Mouse (Mus musculus) limb, embryonic 15.5 days (tissue): ENCODE measurements at regions not wholly inside any gene's neighbourhood (a gene's known extent, or its start where the extent isn't known, plus 50 kb on each side); places are given as distances from the start of the nearest gene placed in this dataset.
"Not testable (repeated sequence)": the region's sequence is repeated elsewhere in the genome, so short reads cannot be mapped to it uniquely, and the experiment has no call there.

Experiments
- ATAC-seq: fragments of 200-750 bp; cut with Nextera tagmentation; 2 replicates; pipeline ENCODE4 v1.8.0; 2017; ENCODE audit warnings: low read depth, moderate TSS enrichment; ENCODE audit not compliant: insufficient number of reproducible peaks, low FRiP score, low TSS enrichment
- H3K27ac ChIP-seq: fragments of 300-500 bp; sonication (generic); 2 replicates; pipeline ENCODE4 v1.5.1; 2015; ENCODE audit warnings: moderate library complexity, mild to moderate bottlenecking, inconsistent platforms
- H3K27me3 ChIP-seq: fragments of 300-500 bp; sonication (generic); 2 replicates; pipeline ENCODE4 v1.6.1; 2015; ENCODE audit warnings: inconsistent platforms
- H3K36me3 ChIP-seq: fragments of 300-500 bp; sonication (generic); 2 replicates; pipeline ENCODE4 v1.6.1; 2015; ENCODE audit warnings: inconsistent platforms
- H3K4me1 ChIP-seq: fragments of 300-500 bp; sonication (generic); 2 replicates; pipeline ENCODE4 v1.6.1; 2015; ENCODE audit warnings: inconsistent platforms
- H3K4me2 ChIP-seq: fragments of 300-500 bp; sonication (generic); 2 replicates; pipeline ENCODE4 v1.6.1; 2015; ENCODE audit warnings: mild to moderate bottlenecking, inconsistent platforms
- H3K4me3 ChIP-seq: fragments of 300-500 bp; sonication (generic); 2 replicates; pipeline ENCODE4 v1.5.1; 2015; ENCODE audit warnings: mild to moderate bottlenecking, inconsistent platforms
- H3K9ac ChIP-seq: fragments of 300-500 bp; sonication (generic); 2 replicates; pipeline ENCODE4 v1.6.1; 2015; ENCODE audit warnings: inconsistent platforms
- H3K9me3 ChIP-seq: fragments of 300-500 bp; sonication (generic); 2 replicates; pipeline ENCODE4 v1.6.1; 2016; ENCODE audit warnings: inconsistent platforms
- WGBS: fragments of 180-500 bp; shearing (Covaris S2); methylation state at CpG from one replicate; pipeline ENCODE4 v1.1.7; 2015; 5-methylcytosine and 5-hydroxymethylcytosine counted together

DNA sequence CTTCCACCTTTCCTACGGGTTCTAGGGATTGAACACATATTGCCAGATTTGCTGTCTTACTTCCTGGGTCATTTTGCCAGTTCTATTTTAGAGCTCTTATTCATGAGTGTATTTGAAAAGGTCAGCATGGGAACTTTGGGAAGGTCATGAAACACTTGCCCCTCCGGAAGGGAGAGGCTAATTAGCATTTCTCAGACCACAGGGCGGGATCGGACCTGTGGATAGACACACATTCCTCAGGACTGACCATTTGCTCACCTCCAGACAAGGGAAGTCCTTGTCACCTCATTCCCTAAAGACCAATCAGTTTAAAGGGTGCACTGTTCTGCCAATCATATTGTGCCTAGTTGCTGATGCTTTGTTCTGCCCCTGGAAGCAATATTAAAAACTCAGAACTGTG, 146.1 kb upstream of the Arhgap18 start:
- not testable (repeated sequence) for H3K9ac ChIP-seq, H3K4me1 ChIP-seq, ATAC-seq, H3K4me2 ChIP-seq, H3K27me3 ChIP-seq, H3K27ac ChIP-seq, H3K9me3 ChIP-seq, H3K4me3 ChIP-seq, H3K36me3 ChIP-seq
- 82% methylated on average over 4 of the region's 4 CpGs for WGBS

DNA sequence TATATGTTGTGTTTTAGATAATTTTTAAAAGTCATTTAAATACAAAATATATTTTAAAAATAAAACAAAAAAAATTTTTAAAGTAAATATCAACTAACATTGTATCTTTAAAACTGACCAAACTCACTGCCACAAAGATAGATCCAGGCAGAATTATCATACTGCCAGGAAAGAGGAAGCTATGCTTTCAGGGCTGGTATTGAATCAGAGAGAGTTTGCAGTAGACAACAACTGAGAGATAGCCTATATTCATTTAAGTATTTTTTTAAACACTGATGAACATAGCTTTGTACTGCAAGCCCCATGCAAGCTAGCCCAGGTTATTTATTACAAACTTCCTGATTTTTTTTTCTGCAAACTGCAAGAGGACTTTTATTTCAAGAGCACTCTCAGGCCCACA, 142.0 kb upstream of the Arhgap18 start:
- ATAC-seq: no peak
- H3K4me2 ChIP-seq: no peak overlapping the region
- H3K27ac ChIP-seq: no peak overlapping the region
- H3K4me1 ChIP-seq: no peaks in the 10 kb centered on the region
- no peaks in the 10 kb centered on the region for H3K36me3 ChIP-seq
- no peaks in the 10 kb centered on the region for H3K27me3 ChIP-seq
- no peaks in the 10 kb centered on the region for H3K9me3 ChIP-seq
- no peak overlapping the region for H3K9ac ChIP-seq
- H3K4me3 ChIP-seq: no peak overlapping the region

DNA sequence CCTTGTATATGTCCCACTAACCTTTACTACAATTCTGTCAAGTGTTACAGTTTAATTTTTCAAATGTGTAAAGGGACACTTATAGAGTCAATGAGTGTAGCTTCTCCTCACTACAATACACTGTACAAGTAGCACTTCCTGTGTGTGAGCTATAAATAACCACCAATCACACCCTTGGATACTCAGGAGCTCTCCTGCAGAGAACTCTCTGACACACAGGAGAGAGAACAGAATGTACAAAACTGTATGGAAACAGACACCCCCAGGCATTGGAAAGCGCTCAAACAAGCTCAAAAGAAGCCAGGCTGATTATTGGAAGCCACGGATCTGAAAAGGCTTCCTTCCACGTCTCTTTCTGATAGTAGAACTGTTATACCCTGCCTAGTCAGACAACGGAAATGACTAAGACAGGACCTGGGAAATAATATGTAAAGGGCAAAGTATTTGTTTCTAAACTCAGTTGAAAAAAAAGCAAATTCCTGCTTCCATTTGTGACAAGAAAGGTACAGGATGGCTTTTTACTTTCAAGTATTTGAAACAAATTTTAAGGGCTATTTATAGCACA, 122.9 kb upstream of the Arhgap18 start:
- Histone ChIP-seq H3K27ac (no peak overlapping the region), H3K9me3 (no peaks in the 10 kb centered on the region), H3K36me3 (no peaks in the 10 kb centered on the region), H3K4me3 (no peak overlapping the region), H3K9ac (no peak overlapping the region), H3K27me3 (no peaks in the 10 kb centered on the region), H3K4me2 (no peak overlapping the region), H3K4me1 (no peaks in the 10 kb centered on the region)
- no peak for ATAC-seq
- WGBS: 55% methylated on average over 4 of the region's 4 CpGs

DNA sequence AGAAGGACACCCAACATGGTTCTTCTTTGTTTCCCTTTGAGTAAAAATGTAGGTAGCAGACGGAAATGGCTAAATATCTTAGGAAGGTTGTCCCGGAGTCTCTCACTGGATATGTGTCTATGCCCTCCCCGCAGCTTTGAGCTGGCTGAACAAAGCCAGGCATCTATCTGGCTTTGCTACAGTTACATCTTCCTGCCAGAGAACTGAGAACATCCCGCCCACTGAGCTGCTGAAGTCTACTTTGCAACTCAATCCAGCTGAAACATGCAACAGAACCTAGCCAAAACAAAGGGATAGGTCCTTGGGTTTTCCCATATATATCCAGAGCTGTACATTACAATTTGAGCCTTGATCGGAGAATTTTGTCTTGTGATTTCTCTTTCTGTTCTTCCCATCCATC, 121.0 kb upstream of the Arhgap18 start:
- no peaks in the 10 kb centered on the region for H3K36me3 ChIP-seq
- H3K9ac ChIP-seq: no peak overlapping the region
- H3K27me3 ChIP-seq: no peaks in the 10 kb centered on the region
- no peak overlapping the region for H3K4me2 ChIP-seq
- H3K4me3 ChIP-seq: no peak overlapping the region
- no peak for ATAC-seq
- H3K4me1 ChIP-seq: no peaks in the 10 kb centered on the region
- 89% methylated on average over 5 of the region's 5 CpGs for WGBS
- no peaks in the 10 kb centered on the region for H3K9me3 ChIP-seq
- H3K27ac ChIP-seq: no peak overlapping the region

DNA sequence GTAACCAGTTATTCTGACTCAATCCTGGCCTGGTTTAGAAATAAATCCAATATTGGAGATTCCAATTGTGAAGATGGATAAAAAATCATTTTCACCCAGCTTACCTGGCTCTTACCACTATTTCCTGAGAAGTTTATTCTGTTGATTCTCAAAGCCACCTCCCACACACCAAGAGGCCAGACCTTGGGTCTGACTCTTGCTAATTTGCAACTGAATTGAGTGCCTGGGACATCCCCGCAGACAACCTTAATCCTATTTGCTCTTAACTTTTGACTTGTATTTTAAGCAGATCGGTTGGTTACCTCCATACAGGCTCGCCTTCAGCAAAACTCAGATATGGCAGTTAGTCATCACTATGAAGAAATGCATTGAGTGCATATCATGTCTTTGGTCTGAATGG, 115.8 kb upstream of the Arhgap18 start:
- H3K9me3 ChIP-seq: no peaks in the 10 kb centered on the region
- H3K4me2 ChIP-seq: no peak overlapping the region
- whole genome bisulfite sequencing: 74% methylated on average over 3 of the region's 3 CpGs
- no peak overlapping the region for H3K9ac ChIP-seq
- no peak overlapping the region for H3K27ac ChIP-seq
- ATAC-seq: no peak
- H3K4me3 ChIP-seq: no peak overlapping the region
- no peaks in the 10 kb centered on the region for H3K4me1 ChIP-seq
- H3K36me3 ChIP-seq: no peaks in the 10 kb centered on the region
- H3K27me3 ChIP-seq: no peaks in the 10 kb centered on the region

DNA sequence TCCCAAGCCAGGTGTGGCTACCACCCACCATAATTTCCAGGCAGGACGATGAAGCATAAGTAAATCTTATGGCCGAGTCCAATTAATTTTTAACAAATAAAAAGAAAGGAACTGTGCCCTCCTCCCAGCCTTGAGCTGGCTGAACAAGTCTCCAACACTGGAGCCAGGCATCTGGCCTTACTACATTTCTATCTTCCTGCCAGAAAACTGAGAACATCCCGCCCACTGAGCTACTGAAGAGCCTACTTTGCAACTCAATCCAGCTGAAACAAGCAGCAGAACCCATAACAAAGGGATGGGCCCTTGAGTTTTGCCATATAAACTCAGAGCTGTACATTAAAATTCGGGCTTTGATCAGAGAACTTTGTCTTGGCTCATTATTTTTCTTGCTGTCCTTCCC, 115.2 kb upstream of the Arhgap18 start:
- Histone ChIP-seq H3K4me3 (no peak overlapping the region), H3K4me1 (no peaks in the 10 kb centered on the region), H3K9ac (no peak overlapping the region), H3K27ac (no peak overlapping the region), H3K9me3 (no peaks in the 10 kb centered on the region), H3K4me2 (no peak overlapping the region), H3K27me3 (no peaks in the 10 kb centered on the region), H3K36me3 (no peaks in the 10 kb centered on the region)
- ATAC-seq: no peak
- 59% methylated on average over 4 of the region's 4 CpGs for WGBS

DNA sequence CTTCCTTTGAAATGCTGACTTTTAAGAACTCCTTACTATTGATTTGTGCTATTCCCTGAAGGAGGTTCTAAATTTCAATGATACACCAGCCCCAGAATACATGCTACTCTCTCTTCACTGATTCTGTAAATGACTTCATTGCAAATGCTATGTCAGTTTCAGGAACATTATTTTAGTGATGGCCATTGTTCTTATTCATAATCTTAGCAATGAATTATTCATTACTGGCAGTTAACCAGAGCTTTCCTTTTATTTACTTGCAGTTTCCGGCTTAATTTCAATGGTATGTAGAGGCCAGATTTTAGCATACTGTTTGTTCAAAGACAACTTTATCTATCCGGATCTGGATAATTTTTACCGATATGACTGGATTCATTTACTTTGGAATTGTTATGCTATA, 114.1 kb upstream of the Arhgap18 start:
- Histone ChIP-seq H3K9me3 (no peaks in the 10 kb centered on the region), H3K9ac (no peak overlapping the region), H3K36me3 (no peaks in the 10 kb centered on the region), H3K4me2 (no peak overlapping the region), H3K27me3 (no peaks in the 10 kb centered on the region), H3K27ac (no peak overlapping the region), H3K4me1 (no peaks in the 10 kb centered on the region), H3K4me3 (no peak overlapping the region)
- 78% methylated on average over 3 of the region's 3 CpGs for WGBS
- no peak for ATAC-seq

DNA sequence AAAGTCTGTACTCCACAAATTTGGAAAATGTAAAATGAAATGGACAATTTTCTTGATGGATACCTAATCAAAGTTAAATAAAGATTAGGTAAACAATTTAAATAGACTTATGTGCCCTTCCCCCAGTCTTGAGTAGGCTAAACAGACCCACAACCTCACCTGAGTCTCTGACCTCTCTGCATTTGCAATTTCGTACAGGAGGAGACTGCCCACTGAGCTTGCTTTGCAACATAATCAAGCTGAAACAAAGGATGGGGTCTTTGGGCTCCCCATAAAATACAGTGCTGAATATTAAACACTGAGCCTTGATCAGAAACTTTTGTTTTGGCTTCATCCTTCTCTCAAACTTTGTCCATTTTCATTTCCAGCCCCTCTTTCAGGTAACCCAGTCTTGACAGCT, 100.1 kb upstream of the Arhgap18 start:
- H3K9me3 ChIP-seq: no peaks in the 10 kb centered on the region
- H3K9ac ChIP-seq: no peak overlapping the region
- no peaks in the 10 kb centered on the region for H3K4me1 ChIP-seq
- WGBS: 79% methylated on average over 1 of the region's 1 CpGs
- no peak overlapping the region for H3K27ac ChIP-seq
- ATAC-seq: no peak
- H3K4me3 ChIP-seq: no peak overlapping the region
- H3K4me2 ChIP-seq: no peak overlapping the region
- no peaks in the 10 kb centered on the region for H3K27me3 ChIP-seq
- H3K36me3 ChIP-seq: no peaks in the 10 kb centered on the region

DNA sequence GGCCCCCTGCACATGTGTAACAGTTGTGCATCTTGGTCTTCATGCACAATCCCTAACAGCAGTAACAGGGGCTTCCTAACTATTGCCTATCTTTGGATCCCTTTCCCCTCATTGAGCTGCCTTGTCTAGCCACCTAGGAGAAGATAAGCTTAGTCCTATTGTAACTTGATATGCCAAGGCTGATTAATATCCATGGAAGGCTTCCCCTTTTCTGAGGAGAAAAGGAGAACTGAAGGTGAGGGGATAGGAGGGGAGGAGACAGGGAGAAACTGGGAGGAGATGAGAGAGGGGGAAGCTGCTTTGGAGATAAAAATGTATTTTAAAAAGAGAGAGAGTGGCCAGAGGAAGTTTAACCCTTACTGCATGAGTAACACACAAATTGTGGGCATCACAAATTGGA, 89.0 kb upstream of the Arhgap18 start:
- Histone ChIP-seq H3K27ac (no peak overlapping the region), H3K4me2 (no peak overlapping the region), H3K27me3 (no peaks in the 10 kb centered on the region), H3K4me3 (no peak overlapping the region), H3K9me3 (no peaks in the 10 kb centered on the region), H3K4me1 (no peaks in the 10 kb centered on the region), H3K36me3 (no peaks in the 10 kb centered on the region), H3K9ac (no peak overlapping the region)
- no peak for ATAC-seq

DNA sequence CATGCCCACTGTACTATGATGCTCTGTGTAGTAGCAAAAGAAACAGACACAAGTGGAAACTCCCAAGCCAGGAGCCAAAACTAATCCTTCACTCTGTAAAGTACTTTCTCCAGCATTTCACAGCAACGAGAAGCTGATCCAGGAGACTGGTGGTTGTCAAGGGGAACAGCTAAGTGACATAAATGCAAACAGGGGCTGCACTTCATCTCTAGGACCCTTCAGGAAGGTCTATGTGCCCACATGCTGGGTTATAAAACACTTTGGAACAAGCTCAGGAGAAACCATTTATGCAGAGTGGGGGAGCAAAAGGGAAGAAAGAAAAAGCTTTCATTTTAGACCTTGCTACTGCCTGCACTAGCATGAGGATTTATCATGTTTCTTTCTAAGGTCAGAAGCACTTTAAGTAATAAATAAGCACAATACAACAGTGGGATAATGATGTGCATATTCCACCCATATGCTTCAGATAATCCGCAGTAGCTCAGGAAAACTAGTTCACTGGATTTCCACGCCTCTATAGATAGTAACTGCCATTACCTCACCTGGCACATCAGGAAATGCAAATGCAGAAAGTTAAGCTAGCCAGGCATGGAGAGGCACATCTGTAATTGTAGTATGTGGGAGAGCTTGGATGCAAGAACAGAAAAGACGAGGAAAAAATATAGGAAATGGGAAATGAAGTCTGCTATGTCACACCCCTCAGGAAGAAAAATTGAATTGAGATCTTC, 73.6 kb upstream of the Arhgap18 start:
- Histone ChIP-seq H3K4me2 (no peak overlapping the region), H3K4me1 (no peaks in the 10 kb centered on the region), H3K4me3 (no peak overlapping the region), H3K27ac (no peak overlapping the region), H3K36me3 (no peaks in the 10 kb centered on the region), H3K27me3 (no peaks in the 10 kb centered on the region), H3K9ac (no peak overlapping the region), H3K9me3 (no peaks in the 10 kb centered on the region)
- 48% methylated on average over 4 of the region's 4 CpGs for whole genome bisulfite sequencing
- no peak for ATAC-seq

DNA sequence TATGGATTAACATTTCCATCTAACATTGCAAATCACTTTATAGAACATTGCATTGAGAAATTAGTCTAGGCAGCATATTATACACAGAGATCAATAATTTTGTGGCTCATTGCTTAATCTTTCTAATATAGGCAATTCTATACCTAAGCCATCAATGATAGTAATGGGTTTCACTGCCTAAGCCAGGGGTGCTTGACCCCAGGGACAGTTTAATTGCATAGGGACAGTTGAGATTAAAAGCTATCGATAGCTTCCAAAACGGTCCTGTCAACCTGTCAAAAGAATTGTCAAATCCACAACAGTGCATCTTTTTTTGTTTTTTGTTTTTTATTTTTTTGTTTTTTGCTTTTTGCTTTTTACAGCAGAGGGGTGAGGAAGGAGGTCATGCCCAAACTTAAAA, 58.5 kb upstream of the Arhgap18 start:
- no peaks in the 10 kb centered on the region for H3K36me3 ChIP-seq
- H3K9me3 ChIP-seq: no peaks in the 10 kb centered on the region
- peaks cover 7% of the 10 kb centered on the region for H3K4me1 ChIP-seq
- H3K27ac ChIP-seq: no peak overlapping the region
- WGBS: 74% methylated on average over 2 of the region's 2 CpGs
- H3K27me3 ChIP-seq: no peaks in the 10 kb centered on the region
- 0 out of 2 replicates have a peak overlapping the region, but pooled peaks have one; percentile 42 for H3K4me3 ChIP-seq
- H3K4me2 ChIP-seq: peak overlapping the region; percentile 85; the same call in 1 of the 2 replicates
- H3K9ac ChIP-seq: no peak overlapping the region
- ATAC-seq: no peak

DNA sequence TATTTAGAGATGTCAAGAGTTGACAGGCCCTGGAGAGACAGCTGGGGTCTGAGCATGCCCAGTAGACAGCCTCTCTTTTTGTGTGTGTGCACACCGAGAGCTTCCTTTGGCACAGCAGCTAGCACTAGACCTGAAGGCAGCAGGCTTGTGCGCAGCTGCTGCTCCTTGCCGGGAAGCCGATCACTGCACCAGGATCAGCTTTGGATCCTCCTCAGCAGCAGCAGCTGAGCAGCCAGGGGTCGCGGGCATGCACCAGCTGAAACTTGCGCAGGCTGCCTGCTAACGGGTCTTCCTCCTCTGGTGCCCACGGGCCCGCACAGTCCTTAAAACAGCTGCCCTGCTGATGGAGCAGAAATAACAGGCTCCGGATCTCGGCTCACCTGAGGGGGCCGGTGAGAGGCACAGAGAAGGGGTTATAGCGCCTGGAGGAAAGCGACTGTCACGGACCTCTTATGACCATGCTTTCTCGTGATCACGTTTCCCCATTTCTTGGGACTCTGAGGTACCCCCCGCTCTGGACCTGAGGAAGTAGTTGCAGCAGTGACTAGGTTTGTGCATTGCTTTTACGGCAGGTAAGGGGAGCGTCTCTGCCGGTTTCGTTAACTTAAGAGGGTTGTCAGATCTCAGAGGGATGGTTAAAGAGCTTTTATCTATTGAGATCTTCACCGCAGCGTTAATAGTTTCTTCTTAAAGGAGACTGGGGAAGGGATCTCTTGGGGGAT, 57.8 kb upstream of the Arhgap18 start:
- peak overlapping the region; percentile 42 for H3K4me3 ChIP-seq
- H3K9ac ChIP-seq: no peak overlapping the region
- H3K4me1 ChIP-seq: peaks cover 10% of the 10 kb centered on the region
- no peaks in the 10 kb centered on the region for H3K9me3 ChIP-seq
- no peaks in the 10 kb centered on the region for H3K27me3 ChIP-seq
- ATAC-seq: no peak
- no peaks in the 10 kb centered on the region for H3K36me3 ChIP-seq
- WGBS: 2% methylated on average over 25 of the region's 25 CpGs
- H3K4me2 ChIP-seq: peak overlapping the region; percentile 85
- H3K27ac ChIP-seq: no peak overlapping the region
